Mouse (Mus musculus) lung, embryonic 16.5 days (tissue): Measurements from ENCODE around the gene Orai2. TPM values are rescaled to one million over a fixed set of nuclear protein-coding genes. Genes with fewer than 3 reads are reported as not detected.
A peak's percentile ranks its signal among the peaks of the same experiment; 100 is the strongest.
"Not testable (repeated sequence)": the region's sequence is repeated elsewhere in the genome, so short reads cannot be mapped to it uniquely, and the experiment has no call there.

ENCODE experiments used
- ATAC-seq: fragments of 200-750 bp; cut with Nextera tagmentation; 2 replicates; pipeline ENCODE4 v1.8.0; 2017; ENCODE audit warnings: low read depth, mild to moderate bottlenecking, moderate library complexity
- H3K27ac ChIP-seq: fragments of 300-500 bp; sonication (generic); 2 replicates; pipeline ENCODE4 v1.5.1; 2014; ENCODE audit warnings: mild to moderate bottlenecking, control low read depth, low read length
- H3K27me3 ChIP-seq: fragments of 300-500 bp; sonication (generic); 2 replicates; pipeline ENCODE4 v1.6.1; 2014; ENCODE audit warnings: low read depth, low read length, mixed read lengths; ENCODE audit not compliant: control insufficient read depth, insufficient read depth
- H3K36me3 ChIP-seq: fragments of 300-500 bp; sonication (generic); 2 replicates; pipeline ENCODE4 v1.6.1; 2014; ENCODE audit warnings: low read length; ENCODE audit not compliant: control insufficient read depth, insufficient read depth
- H3K4me1 ChIP-seq: fragments of 300-500 bp; sonication (generic); replicated peaks from 2 replicates; pipeline ENCODE4 v1.6.1; 2014; ENCODE audit warnings: low read length, mixed read lengths; ENCODE audit not compliant: control insufficient read depth, insufficient read depth
- H3K4me2 ChIP-seq: fragments of 300-500 bp; sonication (generic); 2 replicates; pipeline ENCODE4 v1.6.1; 2014; ENCODE audit warnings: low read depth, low read length, control low read depth
- H3K4me3 ChIP-seq: fragments of 300-500 bp; sonication (generic); 2 replicates; pipeline ENCODE4 v1.5.1; 2014; ENCODE audit warnings: mild to moderate bottlenecking, low read length, control low read depth
- H3K9ac ChIP-seq: fragments of 300-500 bp; sonication (generic); 2 replicates; pipeline ENCODE4 v1.6.1; 2014; ENCODE audit warnings: low read length, control low read depth
- H3K9me3 ChIP-seq: fragments of 300-500 bp; sonication (generic); 2 replicates; pipeline ENCODE4 v1.6.1; 2016; ENCODE audit warnings: low read length; ENCODE audit not compliant: control insufficient read depth
- WGBS: fragments of 180-500 bp; shearing (Covaris S2); extraction: QIAGEN DNeasy Blood & Tissue Kit; methylation state at CpG from one replicate; pipeline ENCODE4 v1.1.7; 2014; 5-methylcytosine and 5-hydroxymethylcytosine counted together
- polyA plus RNA-seq: library from polyadenylated mRNA; unstranded; fragments of >200 nt; fragmentation: Nextera tagmentation; extraction: Ambion mirVana; gene quantifications from 2 replicates; pipeline ENCODE4 v1.2.1, GENCODE M21; 2015

Orai2 gene
- polyA plus RNA-seq, 1 experiment from 2014 or later, result 10.3 TPM

- H3K9ac ChIP-seq, result no peak overlapping the region
- WGBS, result 79% methylated on average over 8 of the region's 8 CpGs
Observed at GRCm38 (mm10) chr5:136165246-136165645, 5.3 kb downstream of the Orai2 start.

DNA sequence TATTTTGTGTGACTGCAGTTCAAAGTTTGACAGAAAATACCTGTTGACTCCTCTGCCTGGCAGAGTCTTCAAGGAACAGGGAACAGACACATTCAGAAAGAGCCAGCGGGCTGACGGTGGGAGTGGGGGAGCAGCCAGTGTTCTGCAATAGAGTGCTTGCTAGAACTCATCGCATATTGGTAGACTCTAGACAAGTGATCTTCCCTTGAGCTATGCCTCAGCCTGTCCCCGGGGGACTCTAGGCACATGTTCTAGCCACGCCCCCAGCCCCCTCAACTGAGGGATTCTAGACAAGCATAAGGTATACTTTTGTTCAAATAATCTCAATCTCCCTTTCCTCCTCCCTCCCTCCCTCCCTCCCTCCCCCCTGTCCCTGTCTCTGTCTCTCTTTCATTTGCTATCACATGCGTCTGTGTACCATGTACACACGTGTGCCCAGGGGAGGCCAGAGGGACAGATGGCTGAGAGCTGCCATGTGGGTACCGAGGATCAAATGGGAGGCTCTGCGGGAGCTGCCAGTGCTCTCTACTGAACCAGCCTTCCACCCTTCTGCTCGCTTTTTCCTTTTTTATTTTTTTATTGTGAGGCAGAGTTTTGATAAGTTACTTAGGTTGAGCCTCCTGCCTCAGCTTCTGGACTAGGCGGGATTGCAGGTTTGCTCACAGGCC, 6.6 kb downstream of the Orai2 start:
- Histone ChIP-seq H3K9me3 (peaks cover 5% of the 10 kb centered on the region; the same call in 1 of the 2 replicates), H3K4me3 (no peak overlapping the region), H3K36me3 (no peaks in the 10 kb centered on the region), H3K27ac (no peak overlapping the region), H3K4me2 (no peak overlapping the region), H3K9ac (no peak overlapping the region), H3K4me1 (no peaks in the 10 kb centered on the region), H3K27me3 (no peaks in the 10 kb centered on the region)
- WGBS, result 75% methylated on average over 11 of the region's 11 CpGs
- ATAC-seq, result no peak

More at GRCm38 (mm10) chr5:136165246-136165645, 5.3 kb downstream of the Orai2 start:
- Histone ChIP-seq H3K4me2 (no peak overlapping the region), H3K27me3 (no peaks in the 10 kb centered on the region), H3K27ac (no peak overlapping the region), H3K4me1 (peaks cover 3% of the 10 kb centered on the region), H3K9me3 (peaks cover 5% of the 10 kb centered on the region; the same call in 1 of the 2 replicates), H3K4me3 (no peak overlapping the region), H3K36me3 (no peaks in the 10 kb centered on the region)
- ATAC-seq, result no peak

GRCm38 (mm10) chr5:136160084-136160483, 10.4 kb downstream of the Orai2 start:
- not testable (repeated sequence) for H3K36me3 ChIP-seq, H3K9me3 ChIP-seq, H3K27me3 ChIP-seq, H3K9ac ChIP-seq, H3K4me1 ChIP-seq, H3K27ac ChIP-seq, H3K4me2 ChIP-seq, H3K4me3 ChIP-seq, ATAC-seq
- 76% methylated on average over 10 of the region's 12 CpGs for WGBS

DNA sequence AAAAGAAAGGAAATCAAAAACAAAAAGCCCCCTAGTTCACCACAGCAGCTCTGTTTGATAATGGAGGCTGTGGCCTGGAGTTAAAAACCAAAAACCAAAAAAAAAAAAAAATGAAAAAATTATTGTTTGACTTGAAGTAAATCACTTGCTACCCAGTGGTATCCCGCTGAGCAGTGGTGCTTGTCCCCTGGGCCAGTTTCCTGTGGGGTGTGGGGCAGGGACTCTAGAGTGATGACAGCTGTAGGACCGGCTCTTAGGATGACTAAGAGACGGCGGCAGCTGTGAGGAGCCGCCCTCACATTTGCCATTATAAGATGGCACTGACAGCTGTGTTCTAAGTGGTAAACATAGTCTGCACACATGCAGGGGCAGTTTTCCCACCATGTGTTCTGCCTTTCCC, 15.1 kb downstream of the Orai2 start:
- Histone ChIP-seq H3K36me3 (no peaks in the 10 kb centered on the region), H3K9me3 (no peaks in the 10 kb centered on the region), H3K9ac (no peak overlapping the region), H3K27ac (no peak overlapping the region), H3K4me1 (no peaks in the 10 kb centered on the region), H3K4me3 (no peak overlapping the region), H3K27me3 (no peaks in the 10 kb centered on the region), H3K4me2 (no peak overlapping the region)
- WGBS, result 75% methylated on average over 5 of the region's 5 CpGs
- no peak for ATAC-seq

DNA sequence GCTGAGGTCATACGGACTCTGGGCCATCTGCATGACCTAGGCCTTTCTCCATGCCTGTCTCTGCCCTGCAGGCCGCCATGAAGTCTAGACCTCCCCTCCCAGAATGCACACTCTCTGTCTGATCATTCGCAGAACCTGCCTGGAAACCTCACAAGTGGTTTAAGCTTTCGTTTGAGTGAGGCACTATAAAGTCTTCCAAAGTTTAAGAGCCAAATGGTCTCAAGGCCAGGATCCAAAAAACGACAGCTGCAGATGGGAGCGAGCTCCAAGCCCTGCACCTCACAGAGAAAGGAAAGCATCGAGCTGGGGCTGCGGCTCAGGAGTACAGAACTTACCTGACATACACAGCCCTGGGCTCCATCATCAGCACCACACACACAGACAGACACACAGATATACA, 18.1 kb downstream of the Orai2 start:
- H3K9ac ChIP-seq, result no peak overlapping the region
- ATAC-seq, result no peak
- WGBS, result 66% methylated on average over 8 of the region's 8 CpGs
- no peaks in the 10 kb centered on the region for H3K27me3 ChIP-seq
- H3K27ac ChIP-seq, result no peak overlapping the region
- no peaks in the 10 kb centered on the region for H3K4me1 ChIP-seq
- no peaks in the 10 kb centered on the region for H3K9me3 ChIP-seq
- H3K4me3 ChIP-seq, result no peak overlapping the region
- H3K36me3 ChIP-seq, result no peaks in the 10 kb centered on the region
- H3K4me2 ChIP-seq, result no peak overlapping the region

- H3K27ac ChIP-seq, H3K9ac ChIP-seq, H3K4me3 ChIP-seq, H3K4me1 ChIP-seq, H3K4me2 ChIP-seq, H3K9me3 ChIP-seq, H3K36me3 ChIP-seq, H3K27me3 ChIP-seq, ATAC-seq: not testable (repeated sequence)
- 68% methylated on average over 5 of the region's 5 CpGs for WGBS
Observed at GRCm38 (mm10) chr5:136149134-136149576, 21.4 kb downstream of the Orai2 start.

DNA sequence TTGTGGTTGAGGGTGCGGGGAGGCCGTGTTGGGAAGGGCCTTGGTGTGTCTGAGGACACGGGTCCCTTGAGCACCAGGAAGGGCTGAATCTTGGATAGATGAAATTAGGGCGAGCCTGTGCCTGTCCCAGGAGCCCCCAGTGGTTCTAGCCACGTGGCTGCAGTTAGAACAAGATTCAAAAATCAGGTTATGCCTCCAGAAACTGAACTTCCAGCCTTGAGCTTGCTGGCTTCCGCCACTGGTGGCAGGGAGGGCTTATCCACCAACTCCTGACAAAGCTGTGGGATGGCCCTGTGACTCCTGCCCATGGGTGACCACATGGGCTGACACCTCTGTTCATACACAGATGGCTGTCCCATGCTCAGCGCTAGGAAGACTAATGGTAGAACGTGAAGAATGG, 22.8 kb downstream of the Orai2 start:
- H3K9me3 ChIP-seq, result 0 out of 2 replicates have a peak, but pooled peaks cover 2% of the 10 kb centered on the region
- no peak overlapping the region for H3K4me2 ChIP-seq
- no peaks in the 10 kb centered on the region for H3K4me1 ChIP-seq
- H3K36me3 ChIP-seq, result no peaks in the 10 kb centered on the region
- 68% methylated on average over 8 of the region's 8 CpGs for WGBS
- no peak overlapping the region for H3K27ac ChIP-seq
- no peaks in the 10 kb centered on the region for H3K27me3 ChIP-seq
- H3K4me3 ChIP-seq, result no peak overlapping the region
- no peak overlapping the region for H3K9ac ChIP-seq
- no peak for ATAC-seq

GRCm38 (mm10) chr5:136146936-136147335, 23.6 kb downstream of the Orai2 start:
- no peak overlapping the region for H3K4me2 ChIP-seq
- WGBS, result 94% methylated on average over 1 of the region's 1 CpGs
- ATAC-seq, result no peak

DNA sequence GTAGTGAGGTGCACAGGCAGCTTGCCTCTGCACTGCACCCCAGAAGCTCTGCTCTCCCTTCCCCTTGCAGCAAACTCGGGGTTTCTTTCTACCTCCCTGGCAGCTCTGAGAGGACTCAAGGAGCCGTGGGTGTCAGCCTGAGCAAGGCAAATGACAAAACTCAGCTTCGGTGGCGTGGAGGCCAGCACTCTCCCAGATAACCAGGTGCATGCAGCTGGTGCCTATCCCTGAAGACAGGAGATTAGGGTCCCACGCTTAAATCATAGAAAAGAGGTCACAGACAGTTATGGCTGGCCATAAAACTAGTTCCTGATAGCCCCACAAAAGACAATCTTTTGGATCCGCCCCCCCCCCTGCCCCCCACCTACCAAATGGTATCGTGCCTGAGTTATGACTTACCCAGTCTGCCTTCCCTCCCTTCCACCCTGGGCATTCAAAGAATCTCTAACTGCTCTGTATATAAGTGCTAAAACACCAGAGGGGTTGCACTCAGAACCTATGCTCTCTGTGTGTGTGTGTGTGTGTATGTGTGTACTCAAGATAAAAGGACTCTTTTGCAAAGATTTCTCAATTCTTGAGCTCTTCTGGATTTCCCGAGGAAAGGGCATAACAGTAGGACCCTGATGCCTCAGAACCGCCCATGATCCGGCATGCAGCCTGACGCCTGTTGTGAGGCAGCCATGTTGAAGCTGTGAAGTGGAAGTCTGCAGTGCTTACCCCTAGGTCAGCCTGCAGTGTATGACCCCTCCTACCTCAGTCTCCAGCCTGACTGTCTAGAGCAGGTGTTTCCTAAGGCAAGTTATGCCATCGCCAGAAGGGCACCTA, 25.7 kb downstream of the Orai2 start:
- Histone ChIP-seq H3K4me2 (no peak overlapping the region), H3K36me3 (peaks cover 13% of the 10 kb centered on the region), H3K9me3 (0 out of 2 replicates have a peak, but pooled peaks cover 2% of the 10 kb centered on the region), H3K4me3 (no peak overlapping the region), H3K27me3 (no peaks in the 10 kb centered on the region), H3K4me1 (no peaks in the 10 kb centered on the region), H3K9ac (no peak overlapping the region), H3K27ac (no peak overlapping the region)
- WGBS, result 54% methylated on average over 12 of the region's 12 CpGs
- peak; percentile 54; the same call in 1 of the 2 replicates for ATAC-seq

More at GRCm38 (mm10) chr5:136146936-136147335, 23.6 kb downstream of the Orai2 start:
- Histone ChIP-seq H3K27me3 (no peaks in the 10 kb centered on the region), H3K9ac (no peak overlapping the region), H3K4me3 (no peak overlapping the region), H3K9me3 (0 out of 2 replicates have a peak, but pooled peaks cover 2% of the 10 kb centered on the region), H3K27ac (no peak overlapping the region), H3K4me1 (no peaks in the 10 kb centered on the region), H3K36me3 (0 out of 2 replicates have a peak, but pooled peaks cover 2% of the 10 kb centered on the region)
